8 mouse cellular contexts compared by ENCODE assay signal in the genomic region with DNA sequence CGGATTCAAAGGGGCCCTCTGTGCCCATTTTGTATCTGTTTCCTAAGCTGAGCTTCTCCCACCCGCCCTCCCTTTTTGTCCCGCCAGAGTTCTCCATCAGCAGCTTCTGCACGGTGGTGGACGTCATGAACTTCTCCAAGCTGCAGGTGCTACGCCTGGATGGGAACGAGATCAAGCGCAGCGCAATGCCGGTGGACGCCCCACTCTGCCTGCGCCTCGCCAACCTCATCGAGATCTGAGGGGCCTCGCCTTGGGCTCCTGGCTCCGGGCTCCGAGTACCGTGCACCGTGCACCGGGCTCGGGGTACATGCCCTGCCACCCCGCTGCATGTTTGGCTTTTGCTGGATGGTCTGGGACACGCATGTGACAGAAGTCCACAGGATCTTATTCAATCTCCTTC. TPM values are rescaled to one million over a fixed set of nuclear protein-coding genes. Genes with fewer than 3 reads are reported as not detected.
A peak's percentile ranks its signal among the peaks of the same experiment; 100 is the strongest.
DNase-seq lines count a peak whose midpoint lies in the region; ATAC-seq lines count a peak whose summit lies in the region.

No protein-coding gene starts in this region.

- no peak for ATAC-seq in heart, embryonic 14.5 days (ENCODE audit: insufficient number of reproducible peaks, insufficient read depth, low FRiP score, low read depth)
- ATAC-seq in hindbrain, embryonic 13.5 days (ENCODE audit: low FRiP score), result peak; percentile 41
- peak; percentile 63 for ATAC-seq in midbrain, embryonic 11.5 days (ENCODE audit: low FRiP score)

- peak overlapping the region; percentile 5 to 21; a peak in 2 of 4 replicates for H3K4me3 ChIP-seq in heart, embryonic 14.5 days (ENCODE audit: control insufficient read depth in 1 of 2, insufficient read depth in 1 of 2, low read depth in 1 of 2, low read length in 2 of 2)
- H3K4me3 ChIP-seq in hindbrain, embryonic 13.5 days, result peak overlapping the region; percentile 22
- peak overlapping the region; percentile 20 for H3K4me3 ChIP-seq in midbrain, embryonic 11.5 days (ENCODE audit: low read depth, low read length)

- WGBS in heart, embryonic 14.5 days, result 31% methylated on average over 22 of the region's 23 CpGs
- WGBS in hindbrain, embryonic 13.5 days, result 34% methylated on average over 23 of the region's 23 CpGs
- 26% methylated on average over 23 of the region's 23 CpGs for WGBS in midbrain, embryonic 11.5 days

- H3K4me2 ChIP-seq in heart, embryonic 14.5 days (ENCODE audit: low read length), result peak overlapping the region; percentile 60
- H3K4me2 ChIP-seq in hindbrain, embryonic 13.5 days, result peak overlapping the region; percentile 51
- peak overlapping the region; percentile 41 for H3K4me2 ChIP-seq in midbrain, embryonic 11.5 days

- H3K9me3 ChIP-seq in heart, embryonic 14.5 days (ENCODE audit: control insufficient read depth, low read length), result no peaks in the 10 kb centered on the region
- no peaks in the 10 kb centered on the region for H3K9me3 ChIP-seq in hindbrain, embryonic 13.5 days
- no peaks in the 10 kb centered on the region for H3K9me3 ChIP-seq in midbrain, embryonic 11.5 days (ENCODE audit: control insufficient read depth, low read length)

- H3K4me1 ChIP-seq in heart, embryonic 14.5 days (ENCODE audit: control insufficient read depth in 2 of 2, insufficient read depth in 2 of 2, low read length in 2 of 2), result peaks cover 7 to 8% of the 10 kb centered on the region in 2 experiments; a peak in 3 of 4 replicates
- H3K4me1 ChIP-seq in hindbrain, embryonic 13.5 days (replicated peaks), result peaks cover 30% of the 10 kb centered on the region
- peaks cover 8% of the 10 kb centered on the region for H3K4me1 ChIP-seq in midbrain, embryonic 11.5 days (ENCODE audit: control insufficient read depth, insufficient read depth, low read length)

- no peaks in the 10 kb centered on the region for H3K36me3 ChIP-seq in heart, embryonic 14.5 days (ENCODE audit: control insufficient read depth, insufficient read depth, low read length)
- no peaks in the 10 kb centered on the region for H3K36me3 ChIP-seq in hindbrain, embryonic 13.5 days
- H3K36me3 ChIP-seq in midbrain, embryonic 11.5 days (ENCODE audit: control insufficient read depth, insufficient read depth, low read length), result no peaks in the 10 kb centered on the region

- no peak overlapping the region for H3K27ac ChIP-seq in heart, embryonic 14.5 days (replicated peaks in 1 of 2; ENCODE audit: control insufficient read depth in 1 of 2, insufficient read depth in 1 of 2, low read depth in 2 of 2, low read length in 2 of 2)
- H3K27ac ChIP-seq in hindbrain, embryonic 13.5 days, result no peak overlapping the region
- no peak overlapping the region for H3K27ac ChIP-seq in midbrain, embryonic 11.5 days (ENCODE audit: low read depth, low read length)

- no peak for DNase-seq in heart, adult 18-20 months
- DNase-seq in ZHBTc4 (ENCODE audit: low read depth, low spot score), result peak; percentile 33
- DNase-seq in midbrain, embryonic 11.5 days (ENCODE audit: low spot score, missing footprints), result no peak
- DNase-seq in adrenal gland, postnatal 25 days, result no peak
- no peak for DNase-seq in right cerebral cortex, adult 2 months (ENCODE audit: low spot score in 2 of 2)
- no peak for DNase-seq in frontal cortex, postnatal 25 days (ENCODE audit: low spot score in 2 of 2)

- peak overlapping the region; percentile 57; the same call in 1 of the 2 replicates for H3K9ac ChIP-seq in heart, embryonic 14.5 days (ENCODE audit: low read length)
- peak overlapping the region; percentile 53 for H3K9ac ChIP-seq in hindbrain, embryonic 13.5 days
- H3K9ac ChIP-seq in midbrain, embryonic 11.5 days (ENCODE audit: low read length), result peak overlapping the region; percentile 55; the same call in 1 of the 2 replicates

- H3K27me3 ChIP-seq in heart, embryonic 14.5 days (ENCODE audit: control insufficient read depth, insufficient read depth, low read length), result no peaks in the 10 kb centered on the region
- 0 out of 2 replicates have a peak, but pooled peaks cover 5% of the 10 kb centered on the region for H3K27me3 ChIP-seq in hindbrain, embryonic 13.5 days
- H3K27me3 ChIP-seq in midbrain, embryonic 11.5 days (ENCODE audit: control insufficient read depth, insufficient read depth, low read length), result no peaks in the 10 kb centered on the region

RNA-seq across cellular contexts. Expression of a gene that starts 9.3 kb away (rescaled TPM):
- polyA plus RNA-seq in heart, embryonic 14.5 days (2014; fragmentation: Nextera tagmentation; extraction: Ambion mirVana), result 15.9 and 18.0 TPM in 2 replicates
- 1 to 10 TPM; 6.2 to 9.3 TPM for total RNA-seq in heart, adult 18-20 months (2021)
- 7.3 and 7.6 TPM in 2 replicates for polyA plus RNA-seq in hindbrain, embryonic 13.5 days (2015; fragmentation: Nextera tagmentation; extraction: Ambion mirVana)
- polyA plus RNA-seq in midbrain, embryonic 11.5 days (2014; fragmentation: Nextera tagmentation; extraction: Ambion mirVana), result 5.7 and 6.8 TPM in 2 replicates
- 4.7 and 5.0 TPM in 2 replicates for total RNA-seq in adrenal gland, postnatal 25 days (2021)

RNA-seq across cellular contexts. Expression of a gene that starts 32.5 kb away (rescaled TPM):
- 34.7 and 36.9 TPM in 2 replicates for polyA plus RNA-seq in heart, embryonic 14.5 days (2014; fragmentation: Nextera tagmentation; extraction: Ambion mirVana)
- total RNA-seq in heart, adult 18-20 months (2021), result 10 to 100 TPM; 31.1 to 32.0 TPM
- 57.4 and 63.4 TPM in 2 replicates for polyA plus RNA-seq in hindbrain, embryonic 13.5 days (2015; fragmentation: Nextera tagmentation; extraction: Ambion mirVana)
- polyA plus RNA-seq in midbrain, embryonic 11.5 days (2014; fragmentation: Nextera tagmentation; extraction: Ambion mirVana), result 150 and 153 TPM in 2 replicates
- total RNA-seq in adrenal gland, postnatal 25 days (2021), result 17.8 and 18.1 TPM in 2 replicates
